Mouse (Mus musculus) intestine, embryonic 15.5 days (tissue): ENCODE data around the gene Nfkb1. TPM values are rescaled to one million over a fixed set of nuclear protein-coding genes. Genes with fewer than 3 reads are reported as not detected.

Experiments
- ATAC-seq: fragments of 200-750 bp; cut with Nextera tagmentation; 2 replicates; pipeline ENCODE4 v1.8.0; 2017; ENCODE audit warnings: moderate TSS enrichment, moderate library complexity
- H3K27ac ChIP-seq: fragments of 300-500 bp; sonication (generic); 2 replicates; pipeline ENCODE4 v1.5.1; 2015; ENCODE audit warnings: mild to moderate bottlenecking, inconsistent platforms
- H3K27me3 ChIP-seq: fragments of 300-500 bp; sonication (generic); replicated peaks from 2 replicates; pipeline ENCODE4 v1.6.1; 2015; ENCODE audit warnings: inconsistent platforms
- H3K36me3 ChIP-seq: fragments of 300-500 bp; sonication (generic); 2 replicates; pipeline ENCODE4 v1.6.1; 2015; ENCODE audit warnings: inconsistent platforms
- H3K4me1 ChIP-seq: fragments of 300-500 bp; sonication (generic); replicated peaks from 2 replicates; pipeline ENCODE4 v1.6.1; 2015; ENCODE audit warnings: inconsistent platforms
- H3K4me2 ChIP-seq: fragments of 300-500 bp; sonication (generic); replicated peaks from 2 replicates; pipeline ENCODE4 v1.6.1; 2015; ENCODE audit warnings: mild to moderate bottlenecking, inconsistent platforms
- H3K4me3 ChIP-seq: fragments of 300-500 bp; sonication (generic); replicated peaks from 2 replicates; pipeline ENCODE4 v1.5.1; 2015; ENCODE audit warnings: inconsistent platforms
- H3K9ac ChIP-seq: fragments of 300-500 bp; sonication (generic); 2 replicates; pipeline ENCODE4 v1.6.1; 2015; ENCODE audit warnings: inconsistent platforms
- H3K9me3 ChIP-seq: fragments of 300-500 bp; sonication (generic); 2 replicates; pipeline ENCODE4 v1.6.1; 2016; ENCODE audit warnings: inconsistent platforms
- WGBS: fragments of 180-500 bp; shearing (Covaris S2); methylation state at CpG from one replicate; pipeline ENCODE4 v1.1.7; 2015; 5-methylcytosine and 5-hydroxymethylcytosine counted together
- polyA plus RNA-seq: library from polyadenylated mRNA; unstranded; fragments of >200 nt; fragmentation: Nextera tagmentation; extraction: Ambion mirVana; gene quantifications from 2 replicates; pipeline ENCODE4 v1.2.1, GENCODE M21; 2015

Gene Nfkb1
- polyA plus RNA-seq, 1 experiment from 2014 or later: 19.7 TPM

GRCm38 (mm10) chr3:135696262-135696661, 4.9 kb upstream of the Nfkb1 start:
- no peak overlapping the region for H3K27ac ChIP-seq
- H3K9me3 ChIP-seq: no peaks in the 10 kb centered on the region
- ATAC-seq: no peak
- 87% methylated on average over 8 of the region's 8 CpGs for WGBS
- no peak overlapping the region for H3K4me2 ChIP-seq
- H3K4me1 ChIP-seq: peaks cover 13% of the 10 kb centered on the region
- H3K4me3 ChIP-seq: no peak overlapping the region
- H3K36me3 ChIP-seq: no peaks in the 10 kb centered on the region
- H3K27me3 ChIP-seq: no peaks in the 10 kb centered on the region
- no peak overlapping the region for H3K9ac ChIP-seq

DNA sequence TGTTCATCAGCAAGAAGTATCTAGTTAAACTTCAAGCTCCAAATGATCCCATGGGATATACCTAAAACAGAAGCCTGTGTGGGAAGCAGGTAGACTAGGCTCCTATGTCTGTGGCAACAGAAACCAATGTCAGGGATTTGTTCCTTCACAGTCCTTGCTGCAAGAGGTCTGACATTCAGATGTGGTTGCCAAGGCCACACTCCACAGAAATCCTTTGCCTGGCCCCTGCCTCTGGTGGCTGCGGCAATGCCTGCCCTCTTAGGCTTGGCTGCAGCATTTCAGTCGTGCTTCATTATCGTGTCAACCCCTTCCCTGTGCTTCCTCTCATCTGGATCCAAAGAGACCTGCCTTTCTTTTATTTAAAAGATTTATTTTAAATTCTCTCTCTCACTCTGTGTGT, 1.7 kb upstream of the Nfkb1 start:
- ATAC-seq: no peak
- no peaks in the 10 kb centered on the region for H3K36me3 ChIP-seq
- WGBS: 52% methylated on average over 3 of the region's 3 CpGs
- no peak overlapping the region for H3K4me3 ChIP-seq
- no peak overlapping the region for H3K4me2 ChIP-seq
- no peak overlapping the region for H3K9ac ChIP-seq
- no peaks in the 10 kb centered on the region for H3K9me3 ChIP-seq
- no peaks in the 10 kb centered on the region for H3K27me3 ChIP-seq
- H3K4me1 ChIP-seq: peaks cover 20% of the 10 kb centered on the region
- no peak overlapping the region for H3K27ac ChIP-seq

DNA sequence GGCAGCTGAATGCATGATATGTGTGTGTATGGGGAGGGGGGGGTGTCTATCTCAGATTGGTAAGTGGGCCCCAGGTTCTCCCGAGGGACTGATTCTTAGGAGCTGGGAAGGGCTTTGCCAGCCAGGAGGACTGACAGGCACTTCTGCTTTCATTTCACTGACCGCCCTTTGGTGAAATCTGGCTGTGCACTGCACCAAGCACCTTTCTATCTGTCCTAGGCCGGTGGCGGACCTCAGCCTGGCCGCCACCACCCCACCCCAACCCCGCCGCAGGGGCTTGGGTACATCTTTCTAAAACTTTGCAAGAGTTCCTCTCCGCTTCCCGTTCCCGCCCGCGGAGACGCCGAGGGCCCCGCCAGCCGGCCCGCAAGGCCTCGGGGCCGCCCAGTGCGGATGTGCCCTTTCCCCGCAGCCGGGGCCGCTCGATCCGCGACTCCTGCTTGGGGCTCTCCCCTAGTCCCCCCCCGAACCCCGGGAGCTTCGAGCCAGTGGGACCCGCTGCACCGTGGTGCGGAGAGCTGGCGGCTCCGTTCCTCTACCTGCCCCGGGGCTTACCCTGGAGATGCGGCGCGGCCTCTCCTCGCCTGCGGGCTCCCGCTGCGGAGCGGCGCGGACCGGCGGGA, 668 bp downstream of the Nfkb1 start:
- peak overlapping the region; percentile 94 for H3K27ac ChIP-seq
- no peaks in the 10 kb centered on the region for H3K36me3 ChIP-seq
- H3K27me3 ChIP-seq: no peaks in the 10 kb centered on the region
- H3K9ac ChIP-seq: peak overlapping the region; percentile 98
- peak; percentile 80 for ATAC-seq
- H3K4me3 ChIP-seq: peak overlapping the region; percentile 86
- WGBS: under 1% methylated on average over 47 of the region's 47 CpGs
- H3K4me1 ChIP-seq: peaks cover 25% of the 10 kb centered on the region
- H3K9me3 ChIP-seq: no peaks in the 10 kb centered on the region
- peak overlapping the region; percentile 85 for H3K4me2 ChIP-seq

GRCm38 (mm10) chr3:135689773-135690567, 1.4 kb downstream of the Nfkb1 start:
- Histone ChIP-seq H3K9ac (peak overlapping the region; percentile 98), H3K4me2 (peak overlapping the region; percentile 85), H3K4me3 (peak overlapping the region; percentile 86), H3K27me3 (no peaks in the 10 kb centered on the region), H3K36me3 (no peaks in the 10 kb centered on the region), H3K27ac (peak overlapping the region; percentile 94; the same call in 1 of the 2 replicates), H3K4me1 (peaks cover 25% of the 10 kb centered on the region), H3K9me3 (no peaks in the 10 kb centered on the region)
- no peak for ATAC-seq
- 32% methylated on average over 10 of the region's 10 CpGs for WGBS

- peaks cover 25% of the 10 kb centered on the region for H3K4me1 ChIP-seq
- no peaks in the 10 kb centered on the region for H3K36me3 ChIP-seq
- peak overlapping the region; percentile 85 for H3K4me2 ChIP-seq
- ATAC-seq: no peak
- H3K4me3 ChIP-seq: peak overlapping the region; percentile 86
- H3K27me3 ChIP-seq: no peaks in the 10 kb centered on the region
- H3K27ac ChIP-seq: 0 out of 2 replicates have a peak overlapping the region, but pooled peaks have one; percentile 20
- 21% methylated on average over 11 of the region's 11 CpGs for WGBS
- H3K9ac ChIP-seq: no peak overlapping the region
- no peaks in the 10 kb centered on the region for H3K9me3 ChIP-seq
Measured at GRCm38 (mm10) chr3:135688970-135689772, 2.2 kb downstream of the Nfkb1 start.

DNA sequence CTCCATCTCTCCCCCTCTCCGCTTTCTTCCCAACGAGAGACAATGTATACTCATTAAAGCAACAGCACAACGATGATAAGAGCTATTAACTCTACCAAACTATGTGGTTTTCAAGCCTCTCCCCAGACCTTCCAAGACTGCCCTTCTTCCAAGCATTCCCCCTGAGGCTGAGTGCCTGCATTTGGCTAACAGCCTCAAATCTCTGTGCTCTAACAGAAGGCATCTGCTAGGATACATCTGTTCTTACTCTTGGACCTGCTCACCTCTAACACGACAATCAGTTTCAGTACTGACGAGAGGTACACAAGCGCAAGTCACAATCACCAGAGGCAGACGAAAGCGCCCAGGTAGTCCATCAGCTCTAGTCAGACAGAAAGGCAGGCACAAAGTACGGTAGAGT, 3.4 kb downstream of the Nfkb1 start:
- no peak overlapping the region; the same call in 1 of the 2 replicates for H3K4me2 ChIP-seq
- H3K36me3 ChIP-seq: no peaks in the 10 kb centered on the region
- H3K9me3 ChIP-seq: no peaks in the 10 kb centered on the region
- H3K9ac ChIP-seq: no peak overlapping the region
- H3K27me3 ChIP-seq: no peaks in the 10 kb centered on the region
- peaks cover 26% of the 10 kb centered on the region for H3K4me1 ChIP-seq
- no peak overlapping the region for H3K4me3 ChIP-seq
- WGBS: 66% methylated on average over 9 of the region's 9 CpGs
- H3K27ac ChIP-seq: no peak overlapping the region
- ATAC-seq: no peak

GRCm38 (mm10) chr3:135686419-135686818, 4.9 kb downstream of the Nfkb1 start:
- no peak for ATAC-seq
- no peak overlapping the region for H3K27ac ChIP-seq
- H3K9ac ChIP-seq: no peak overlapping the region
- no peaks in the 10 kb centered on the region for H3K27me3 ChIP-seq
- no peak overlapping the region for H3K4me3 ChIP-seq
- WGBS: 61% methylated on average over 5 of the region's 5 CpGs
- no peaks in the 10 kb centered on the region for H3K36me3 ChIP-seq
- peaks cover 28% of the 10 kb centered on the region for H3K4me1 ChIP-seq
- H3K9me3 ChIP-seq: no peaks in the 10 kb centered on the region
- H3K4me2 ChIP-seq: no peak overlapping the region

DNA sequence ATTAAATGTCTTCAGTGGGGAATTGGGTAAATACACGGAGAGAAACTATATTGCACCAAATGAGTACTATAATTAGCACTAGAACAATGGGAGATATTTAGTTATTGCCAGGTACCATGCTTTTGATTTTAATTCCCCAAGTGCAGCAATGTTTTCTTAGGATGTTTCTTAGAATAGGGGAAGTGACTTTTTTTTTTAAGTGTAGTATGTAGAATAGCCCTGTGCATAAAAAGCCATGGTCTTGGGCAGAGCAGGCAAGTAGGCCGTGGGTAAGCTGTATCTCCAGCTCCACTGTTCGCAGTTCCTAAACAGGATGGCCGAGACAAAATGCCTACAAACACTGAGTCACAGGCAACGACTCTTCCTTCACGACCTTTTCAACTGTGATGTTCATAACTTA, 8.1 kb downstream of the Nfkb1 start:
- H3K4me3 ChIP-seq: no peak overlapping the region
- H3K4me2 ChIP-seq: no peak overlapping the region
- 61% methylated on average over 6 of the region's 6 CpGs for WGBS
- no peak for ATAC-seq
- no peaks in the 10 kb centered on the region for H3K36me3 ChIP-seq
- H3K27ac ChIP-seq: no peak overlapping the region
- H3K9ac ChIP-seq: no peak overlapping the region
- no peaks in the 10 kb centered on the region for H3K27me3 ChIP-seq
- no peaks in the 10 kb centered on the region for H3K9me3 ChIP-seq
- peaks cover 17% of the 10 kb centered on the region for H3K4me1 ChIP-seq

DNA sequence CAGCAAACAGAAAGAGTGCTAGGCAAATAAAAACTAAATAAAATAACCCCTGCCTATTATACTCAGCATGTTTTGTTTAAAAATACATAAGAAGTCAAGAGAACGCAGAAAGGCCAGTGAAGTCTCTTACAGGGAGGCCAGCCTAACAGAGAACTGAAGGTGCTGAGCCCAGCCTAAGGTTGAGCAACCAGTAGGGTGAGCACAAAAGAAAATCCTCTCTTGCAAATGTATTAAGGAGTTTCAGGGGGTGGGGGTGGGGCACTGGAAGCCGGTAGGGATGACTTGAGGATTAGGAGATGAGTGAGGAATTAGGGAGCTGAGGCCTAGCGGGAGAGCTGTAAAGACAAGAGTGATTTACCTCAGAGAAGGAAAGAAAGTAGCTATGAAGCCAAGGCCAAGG, 9.1 kb downstream of the Nfkb1 start:
- H3K36me3 ChIP-seq: no peaks in the 10 kb centered on the region
- H3K9ac ChIP-seq: no peak overlapping the region
- 36% methylated on average over 3 of the region's 3 CpGs for WGBS
- H3K9me3 ChIP-seq: no peaks in the 10 kb centered on the region
- no peak overlapping the region for H3K4me3 ChIP-seq
- H3K4me1 ChIP-seq: peaks cover 13% of the 10 kb centered on the region
- ATAC-seq: no peak
- H3K27ac ChIP-seq: no peak overlapping the region
- no peak overlapping the region for H3K4me2 ChIP-seq
- no peaks in the 10 kb centered on the region for H3K27me3 ChIP-seq

DNA sequence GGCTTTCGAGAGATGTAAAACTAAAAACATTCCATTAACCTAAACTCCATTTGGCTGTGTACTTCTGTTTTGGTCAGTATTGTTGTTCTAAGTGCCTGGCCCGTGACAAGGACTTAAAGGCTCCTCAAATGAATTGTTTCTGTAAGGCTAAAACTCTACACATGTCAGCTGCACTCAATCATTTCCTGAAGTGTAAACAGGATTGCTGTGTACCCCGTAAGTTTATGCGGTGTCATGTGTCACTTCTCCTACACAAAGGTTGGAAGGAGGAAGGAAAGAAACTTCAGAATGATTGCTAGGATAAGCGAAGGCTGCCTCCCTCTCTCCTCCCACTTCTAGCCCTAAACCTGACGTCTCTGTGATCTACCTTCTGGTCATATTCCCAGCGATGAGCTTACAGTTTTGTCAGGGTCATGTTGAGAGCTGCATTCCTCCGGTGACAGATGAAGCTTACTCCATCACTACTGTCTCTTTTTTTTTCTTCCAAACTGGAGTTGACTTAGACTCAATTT, 10.0 kb downstream of the Nfkb1 start:
- ATAC-seq: no peak
- Histone ChIP-seq H3K27ac (no peak overlapping the region), H3K4me3 (no peak overlapping the region), H3K27me3 (no peaks in the 10 kb centered on the region), H3K36me3 (no peaks in the 10 kb centered on the region), H3K9ac (no peak overlapping the region), H3K4me2 (no peak overlapping the region), H3K4me1 (peaks cover 10% of the 10 kb centered on the region), H3K9me3 (no peaks in the 10 kb centered on the region)
- WGBS: 35% methylated on average over 8 of the region's 8 CpGs

- Histone ChIP-seq H3K4me2 (no peak overlapping the region), H3K9me3 (no peaks in the 10 kb centered on the region), H3K4me3 (no peak overlapping the region), H3K4me1 (peaks cover 9% of the 10 kb centered on the region), H3K9ac (no peak overlapping the region), H3K27ac (no peak overlapping the region), H3K36me3 (no peaks in the 10 kb centered on the region), H3K27me3 (no peaks in the 10 kb centered on the region)
- ATAC-seq: no peak
- 73% methylated on average over 6 of the region's 6 CpGs for WGBS
Measured at GRCm38 (mm10) chr3:135680213-135680843, 11.0 kb downstream of the Nfkb1 start.

DNA sequence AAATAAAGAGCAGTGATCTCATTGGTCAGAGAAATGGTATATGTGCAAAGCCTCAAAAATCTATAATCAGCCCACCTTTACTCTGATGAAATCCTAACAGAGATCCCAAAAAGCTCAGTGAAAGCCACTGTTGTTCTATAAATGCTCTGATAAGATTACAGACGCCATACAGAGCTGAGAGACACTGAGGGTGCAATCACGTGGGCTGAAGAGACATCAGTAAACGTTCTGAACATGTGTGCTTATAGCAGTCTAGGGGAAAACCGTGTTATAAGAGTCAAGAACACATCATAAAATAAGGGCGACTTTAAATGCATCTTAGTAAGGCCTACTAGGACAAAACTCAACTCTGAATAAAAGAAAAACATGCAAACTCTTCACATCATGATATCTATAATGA, 14.3 kb downstream of the Nfkb1 start:
- H3K9ac ChIP-seq: no peak overlapping the region
- H3K36me3 ChIP-seq: no peaks in the 10 kb centered on the region
- H3K4me2 ChIP-seq: no peak overlapping the region
- ATAC-seq: no peak
- 53% methylated on average over 5 of the region's 5 CpGs for WGBS
- H3K9me3 ChIP-seq: no peaks in the 10 kb centered on the region
- H3K27ac ChIP-seq: no peak overlapping the region
- H3K27me3 ChIP-seq: no peaks in the 10 kb centered on the region
- H3K4me1 ChIP-seq: peaks cover 12% of the 10 kb centered on the region
- no peak overlapping the region for H3K4me3 ChIP-seq
